Mouse (Mus musculus): ENCODE results near the gene Man1a.

GRCm38 (mm10) chr10:54117763-54118162 lies 41.4 kb upstream of the Man1a start:
- TF ChIP-seq TAL1 (IDR thresholded peaks at IDR 0.05; ENCODE audit: low read length) (no peak), USF2 (IDR thresholded peaks at IDR 0.05; ENCODE audit: borderline replicate concordance in 1 of 2, insufficient read depth in 1 of 2, low read depth in 1 of 2, low read length in 2 of 2) (no peak), EP300 (IDR thresholded peaks at IDR 0.05; ENCODE audit: low read depth in 1 of 2, low read length in 2 of 2) (no peak), POLR2A (IDR thresholded peaks at IDR 0.05; ENCODE audit: control insufficient read depth in 1 of 2, insufficient read depth in 1 of 2, low read depth in 1 of 2, low read length in 2 of 2, poor library complexity in 1 of 2) (no peak), GATA1 (IDR thresholded peaks at IDR 0.05; ENCODE audit: low read depth, low read length) (no peak), BHLHE40 (IDR thresholded peaks at IDR 0.05; ENCODE audit: borderline replicate concordance, low read depth, low read length) (no peak), GABPA (IDR thresholded peaks at IDR 0.05; ENCODE audit: low read depth, low read length) (no peak), CTCF (IDR thresholded peaks at IDR 0.05 in 2 of 3, conservative IDR thresholded peaks at IDR 0.05 in 1 of 3; ENCODE audit: control insufficient read depth in 1 of 3, insufficient read depth in 1 of 3, low read depth in 2 of 3, low read length in 3 of 3, poor library complexity in 1 of 3, severe bottlenecking in 1 of 3) (no peak), E2F4 (IDR thresholded peaks at IDR 0.05; ENCODE audit: borderline replicate concordance, low read depth, low read length) (no peak), ZMIZ1 (IDR thresholded peaks at IDR 0.05; ENCODE audit: low read depth, low read length) (no peak), KAT2A (conservative IDR thresholded peaks at IDR 0.05; ENCODE audit: low read depth, low read length) (no peak)

All from MEL (cell line).